Mouse (Mus musculus) CH12.LX (cell line): ENCODE results near the gene Myh11. TPM values are rescaled to one million over a fixed set of nuclear protein-coding genes. Genes with fewer than 3 reads are reported as not detected.

Experiments used
- DNase-seq: peaks from one replicate; pipeline ENCODE4 v3.0.0-alpha.2; 2013; ENCODE audit errors: extremely low read depth
- H3K27ac ChIP-seq: 2 replicates; pipeline ENCODE4 v1.5.1; 2012; ENCODE audit warnings: low read depth, mild to moderate bottlenecking, control low read depth, moderate library complexity; ENCODE audit not compliant: insufficient read depth
- H3K27me3 ChIP-seq: replicated peaks from 2 replicates; pipeline ENCODE3; 2012; ENCODE audit warnings: inconsistent platforms
- H3K36me3 ChIP-seq, 2 experiments: replicated peaks in 1 of 2; 2 replicates each; pipeline versions ENCODE3 to v1.6.1; 2012; ENCODE audit warnings: inconsistent platforms in 1 of 2, low read length in 1 of 2, mild to moderate bottlenecking in 1 of 2, mixed read lengths in 1 of 2, moderate library complexity in 1 of 2; ENCODE audit not compliant: control insufficient read depth in 1 of 2, insufficient read depth in 1 of 2
- H3K4me1 ChIP-seq, 2 experiments: 2 replicates each; pipeline ENCODE4 v1.6.1; 2012; ENCODE audit warnings: inconsistent platforms in 1 of 2, moderate library complexity in 1 of 2; ENCODE audit not compliant: insufficient read depth in 2 of 2, control insufficient read depth in 1 of 2
- H3K4me2 ChIP-seq: 2 replicates; pipeline ENCODE4 v1.6.1; 2012; ENCODE audit warnings: low read depth, mild to moderate bottlenecking, control low read depth; ENCODE audit not compliant: poor library complexity, insufficient read depth, severe bottlenecking
- H3K4me3 ChIP-seq, 3 experiments: fragments of 150-350 bp in 1 of 3; sonication (generic) in 1 of 3; replicated peaks in 1 of 3; 2 replicates each; pipeline versions ENCODE3 to v1.5.1; 2011 to 2012; ENCODE audit warnings: low read depth in 2 of 3, low read length in 2 of 3, mild to moderate bottlenecking in 2 of 3, moderate library complexity in 2 of 3, control low read depth in 1 of 3, improper control_type of control experiment in 1 of 3, inconsistent platforms in 1 of 3, mixed read lengths in 1 of 3; ENCODE audit not compliant: poor library complexity in 1 of 3
- H3K79me2 ChIP-seq: replicated peaks from 2 replicates; pipeline ENCODE4 v1.6.1; 2012; ENCODE audit warnings: mild to moderate bottlenecking, moderate library complexity; ENCODE audit not compliant: control insufficient read depth, poor library complexity, insufficient read depth, severe bottlenecking; ENCODE audit errors: extremely low read depth
- H3K9ac ChIP-seq: 2 replicates; pipeline ENCODE4 v1.6.1; 2012; ENCODE audit warnings: low read depth, mild to moderate bottlenecking, control low read depth, moderate library complexity; ENCODE audit not compliant: insufficient read depth
- H3K9me3 ChIP-seq: replicated peaks from 2 replicates; pipeline ENCODE3; 2012; ENCODE audit warnings: low read length, inconsistent platforms, mixed read lengths
- CHD1 ChIP-seq: IDR thresholded peaks from 2 replicates; pipeline ENCODE4 v1.6.1; 2012; ENCODE audit warnings: low read depth, low read length, improper control_type of control experiment, inconsistent platforms
- CHD2 ChIP-seq: IDR thresholded peaks from 2 replicates; pipeline ENCODE4 v1.6.1; 2011; ENCODE audit warnings: low read length, improper control_type of control experiment
- E2F4 ChIP-seq: IDR thresholded peaks from 2 replicates; pipeline ENCODE4 v1.6.1; 2011; ENCODE audit warnings: low read depth, low read length, improper control_type of control experiment; ENCODE audit not compliant: insufficient replicate concordance
- ELF1 ChIP-seq: IDR thresholded peaks from 2 replicates; pipeline ENCODE4 v1.6.1; 2014; ENCODE audit warnings: low read depth, mild to moderate bottlenecking, inconsistent platforms, low read length, improper control_type of control experiment
- ETS1 ChIP-seq: conservative IDR thresholded peaks from 2 replicates; pipeline ENCODE4 v1.6.1; 2012; ENCODE audit warnings: low read depth, mild to moderate bottlenecking, inconsistent platforms, low read length, improper control_type of control experiment, moderate library complexity
- IRF4 ChIP-seq: IDR thresholded peaks from 2 replicates; pipeline ENCODE4 v1.6.1; 2014; ENCODE audit warnings: low read depth, mild to moderate bottlenecking, inconsistent platforms, low read length, improper control_type of control experiment
- JUN ChIP-seq: IDR thresholded peaks from 2 replicates; pipeline ENCODE4 v1.6.1; 2011; ENCODE audit warnings: low read depth, mild to moderate bottlenecking, low read length, improper control_type of control experiment, moderate library complexity; ENCODE audit not compliant: insufficient read depth
- MAX ChIP-seq: IDR thresholded peaks from 2 replicates; pipeline ENCODE4 v1.6.1; 2011; ENCODE audit warnings: low read length, improper control_type of control experiment
- MEF2A ChIP-seq: IDR thresholded peaks from 2 replicates; pipeline ENCODE4 v1.6.1; 2014; ENCODE audit warnings: low read depth, mild to moderate bottlenecking, inconsistent platforms, low read length, improper control_type of control experiment, borderline replicate concordance
- MXI1 ChIP-seq: IDR thresholded peaks from 2 replicates; pipeline ENCODE4 v1.6.1; 2011; ENCODE audit warnings: mild to moderate bottlenecking, low read depth, low read length, improper control_type of control experiment
- NELFE ChIP-seq: IDR thresholded peaks from 2 replicates; pipeline ENCODE4 v1.6.1; 2011; ENCODE audit warnings: low read depth, low read length, improper control_type of control experiment
- RCOR1 ChIP-seq: conservative IDR thresholded peaks from 2 replicates; pipeline ENCODE4 v1.6.1; 2012; ENCODE audit warnings: low read depth, mild to moderate bottlenecking, inconsistent platforms, low read length, improper control_type of control experiment
- SIN3A ChIP-seq: IDR thresholded peaks from 2 replicates; pipeline ENCODE4 v1.6.1; 2012; ENCODE audit warnings: low read length, improper control_type of control experiment, inconsistent platforms
- SMC3 ChIP-seq: IDR thresholded peaks from 2 replicates; pipeline ENCODE4 v1.6.1; 2011; ENCODE audit warnings: low read depth, low read length, improper control_type of control experiment
- USF1 ChIP-seq: IDR thresholded peaks from 2 replicates; pipeline ENCODE4 v1.6.1; 2014; ENCODE audit warnings: low read depth, mild to moderate bottlenecking, inconsistent platforms, low read length, improper control_type of control experiment
- USF2 ChIP-seq: conservative IDR thresholded peaks from 2 replicates; pipeline ENCODE4 v1.6.1; 2011; ENCODE audit warnings: low read depth, low read length, improper control_type of control experiment
- ZKSCAN1 ChIP-seq: IDR thresholded peaks from 2 replicates; pipeline ENCODE4 v1.6.1; 2012; ENCODE audit warnings: low read depth, inconsistent platforms, low read length, improper control_type of control experiment, borderline replicate concordance
- dilution Hi-C: fragments of 300-500 bp; cut with MboI; formaldehyde crosslinking; loops from 2 replicates; pipeline ENCODE4 v1.14.3; 2020; ENCODE audit warnings: low sequenced_read_pairs; ENCODE audit not compliant: extremely low pct_unique_long_range_greater_than_20kb, extremely low pct_ligation_motif_present
- in situ Hi-C: fragments of 300-500 bp; cut with MboI; formaldehyde crosslinking; loops from 3 replicates; pipeline ENCODE4 v1.14.3; 2019; ENCODE audit warnings: low sequenced_read_pairs, low pct_ligation_motif_present, low pct_unique_long_range_greater_than_20kb, mixed read lengths
- polyA plus RNA-seq: library from polyadenylated mRNA; unstranded; fragments of >175 nt; gene quantifications from 2 replicates; pipeline ENCODE4 v1.2.1, GENCODE M21; 2012; ENCODE audit warnings: low read depth; ENCODE audit not compliant: insufficient read length
- total RNA-seq, 2 experiments: library from RNA; depleted of rRNA; stranded (reverse); fragments of 300-350 nt in 1 of 2; fragments of >200 nt in 1 of 2; gene quantifications; 2 replicates each; pipeline ENCODE4 v1.2.3; 2012 to 2014

Gene Myh11
- total and polyA plus RNA-seq, 3 experiments = 0.04 to 0.06 (median 0.04) TPM

DNA sequence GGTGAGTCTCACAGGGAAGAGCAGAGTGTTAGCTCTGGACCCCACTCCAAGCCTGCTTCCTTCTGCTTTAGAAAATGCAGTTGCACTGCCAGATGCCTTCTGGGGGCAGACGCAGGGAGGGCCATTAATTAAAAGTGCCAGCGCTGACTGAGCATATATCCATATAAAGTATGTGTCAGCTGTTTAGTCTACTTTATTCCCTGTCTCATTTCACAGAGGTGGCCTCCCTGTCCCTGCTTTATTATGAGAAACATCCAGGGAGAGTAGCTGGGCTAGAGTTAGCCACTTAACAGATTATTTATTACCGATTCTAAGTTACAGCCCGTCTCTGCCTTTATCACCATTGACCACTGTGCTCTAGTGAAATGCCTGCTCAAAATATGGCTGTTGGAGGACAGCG lies 108.8 kb downstream of the Myh11 start:
- Histone ChIP-seq H3K9ac (no peak overlapping the region), H3K36me3 (peaks cover 67 to 97% of the 10 kb centered on the region in 2 experiments), H3K4me3 (no peak overlapping the region), H3K27ac (no peak overlapping the region), H3K79me2 (no peaks in the 10 kb centered on the region), H3K4me2 (no peak overlapping the region), H3K27me3 (no peaks in the 10 kb centered on the region), H3K4me1 (peaks cover 0 to 3% of the 10 kb centered on the region in 2 experiments; a peak in 1 of 4 replicates), H3K9me3 (no peaks in the 10 kb centered on the region)
- dilution Hi-C loops = no loop called here
- no peak for TF ChIP-seq IRF4
- no peak for TF ChIP-seq USF2
- TF ChIP-seq MXI1 = no peak
- no peak for TF ChIP-seq RCOR1
- TF ChIP-seq ZKSCAN1 = no peak
- no peak for TF ChIP-seq ETS1
- no peak for TF ChIP-seq SIN3A
- TF ChIP-seq NELFE = no peak
- no peak for TF ChIP-seq CHD2
- TF ChIP-seq E2F4 = no peak
- no peak for TF ChIP-seq MAX
- no peak for TF ChIP-seq CHD1
- no peak for TF ChIP-seq MEF2A
- no peak for TF ChIP-seq JUN
- TF ChIP-seq USF1 = no peak
- TF ChIP-seq ELF1 = no peak
- in situ Hi-C loops = no loop called here
- no peak for DNase-seq

DNA sequence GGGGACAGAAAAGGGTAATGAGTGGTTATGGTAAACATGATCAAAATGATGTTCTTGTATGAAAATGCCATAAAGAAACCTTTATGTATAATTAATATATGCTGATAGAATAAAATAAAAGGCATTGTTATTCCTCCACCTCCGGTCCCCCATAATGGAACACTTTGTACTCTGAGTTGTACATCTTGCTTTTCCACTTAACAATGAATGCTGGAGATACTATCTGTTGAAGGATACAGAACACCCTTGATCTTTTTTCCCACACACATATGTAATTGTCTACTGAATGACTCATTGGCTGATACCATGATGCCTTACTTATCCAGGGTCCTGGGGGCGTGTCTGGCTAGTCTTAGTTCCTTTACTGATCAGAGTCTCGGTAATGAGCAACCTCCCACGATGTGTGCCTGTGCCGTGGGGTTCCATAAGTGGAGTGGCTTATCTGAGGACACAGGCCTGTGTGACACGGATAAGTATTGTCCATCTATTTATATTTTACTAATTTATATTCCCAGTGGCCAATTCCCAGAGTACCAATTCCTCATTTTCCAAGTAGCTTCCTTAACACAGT lies 110.9 kb downstream of the Myh11 start:
- Histone ChIP-seq H3K27ac (no peak overlapping the region), H3K36me3 (peaks cover 65 to 99% of the 10 kb centered on the region in 2 experiments), H3K79me2 (no peaks in the 10 kb centered on the region), H3K27me3 (no peaks in the 10 kb centered on the region), H3K4me2 (no peak overlapping the region), H3K4me3 (no peak overlapping the region), H3K4me1 (peaks cover 0 to 4% of the 10 kb centered on the region in 2 experiments; a peak in 1 of 4 replicates), H3K9ac (no peak overlapping the region), H3K9me3 (no peaks in the 10 kb centered on the region)
- in situ Hi-C loops = no loop called here
- dilution Hi-C loops = no loop called here
- DNase-seq = no peak
- no peak for TF ChIP-seq IRF4
- no peak for TF ChIP-seq SMC3
